Mouse (Mus musculus) bone marrow macrophage, adult 2 months (primary cell): ENCODE measurements around the gene Dnm1. TPM values are rescaled to one million over a fixed set of nuclear protein-coding genes. Genes with fewer than 3 reads are reported as not detected.

Experiments used
- H3K27ac ChIP-seq: 2 replicates; pipeline ENCODE4 v1.5.1; 2012; ENCODE audit warnings: low read depth, low read length; ENCODE audit not compliant: insufficient read depth
- H3K4me1 ChIP-seq: 2 replicates; pipeline ENCODE4 v1.6.1; 2012; ENCODE audit warnings: low read length; ENCODE audit not compliant: control insufficient read depth, insufficient read depth
- H3K4me3 ChIP-seq: 2 replicates; pipeline ENCODE4 v1.5.1; 2012; ENCODE audit warnings: mild to moderate bottlenecking, low read length, moderate library complexity; ENCODE audit not compliant: insufficient read depth
- CTCF ChIP-seq: IDR thresholded peaks from 2 replicates; pipeline ENCODE4 v1.5.1; 2012; ENCODE audit warnings: low read depth, mild to moderate bottlenecking, low read length, moderate library complexity
- POLR2A ChIP-seq: IDR thresholded peaks from 2 replicates; pipeline ENCODE4 v1.6.1; 2012; ENCODE audit warnings: mild to moderate bottlenecking, low read depth, low read length, borderline replicate concordance
- polyA plus RNA-seq: library from polyadenylated mRNA; stranded (reverse); fragments of >200 nt; gene quantifications from 2 replicates; pipeline ENCODE4 v1.2.4, GENCODE M21; 2012; ENCODE audit not compliant: missing spikeins, insufficient read depth, insufficient read length

Dnm1 gene
- polyA plus RNA-seq, 1 experiment, result 0.66 TPM

DNA sequence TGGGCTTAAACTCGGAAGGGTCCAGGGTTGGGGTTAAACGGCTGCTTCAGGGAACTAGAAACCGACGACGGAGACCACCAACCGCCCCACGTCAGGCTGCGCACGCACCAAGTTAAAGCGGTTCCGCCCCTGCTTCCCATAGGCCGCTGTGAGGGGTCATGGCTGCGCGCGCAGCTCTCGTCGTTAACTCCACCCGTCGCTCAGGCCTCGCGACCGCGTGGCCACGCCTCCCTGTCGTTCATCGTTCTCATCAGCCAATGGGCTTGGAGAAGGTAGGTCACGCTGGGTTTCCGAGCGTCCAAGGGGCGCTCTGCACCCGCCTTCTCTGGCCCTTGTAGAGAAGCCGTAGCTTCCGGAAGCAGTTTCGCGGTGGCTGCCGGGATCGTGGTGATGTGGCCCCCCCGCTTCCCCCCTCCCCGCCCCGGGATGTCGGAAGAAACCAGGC, 65.2 kb downstream of the Dnm1 start, which contains the start of gene Swi5:
Gene Swi5, minus strand, starts transcription at position 153 of the 445 bp plus-strand sequence.
- Histone ChIP-seq H3K4me3 (peak within 1 kb of the TSS; percentile 93), H3K4me1 (peaks cover 10% of the 10 kb centered on the region), H3K27ac (peak within 1 kb of the TSS; percentile 49)
- TF ChIP-seq CTCF (no peak), POLR2A (0 out of 2 replicates have a peak, but pooled peaks have one; percentile 16)

DNA sequence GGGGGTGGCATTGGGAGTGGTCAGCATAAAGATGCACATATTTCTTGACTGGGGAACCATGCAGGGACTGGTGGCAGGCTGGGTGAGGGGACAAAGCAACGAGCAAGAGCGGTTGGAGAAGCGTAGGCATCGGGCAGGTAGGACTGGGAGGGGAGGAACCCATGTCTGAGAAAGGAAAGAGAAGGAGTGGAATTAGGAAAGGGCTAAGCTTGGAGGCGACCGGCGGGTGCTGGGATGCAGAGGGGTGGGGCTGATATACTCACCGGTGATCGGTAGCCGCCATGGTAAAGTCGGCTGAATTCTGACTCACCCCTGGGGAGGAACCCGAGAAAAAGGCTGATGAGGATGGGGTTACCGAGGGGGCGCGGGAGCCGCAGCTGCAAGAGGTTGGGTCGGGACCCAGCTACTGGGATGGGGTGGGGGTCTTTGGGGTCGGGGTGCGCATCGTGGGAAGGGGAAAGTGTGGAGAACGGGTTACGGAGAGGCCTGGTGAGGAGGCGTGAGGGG, 65.8 kb downstream of the Dnm1 start, which contains the start of gene Golga2:
Gene Golga2, plus strand, starts transcription at position 51 of the 507 bp plus-strand sequence.
- Histone ChIP-seq H3K4me1 (peaks cover 10% of the 10 kb centered on the region), H3K27ac (peak within 1 kb of the TSS; percentile 49), H3K4me3 (peak within 1 kb of the TSS; percentile 93)
- no peak for TF ChIP-seq CTCF
- no peak for TF ChIP-seq POLR2A

DNA sequence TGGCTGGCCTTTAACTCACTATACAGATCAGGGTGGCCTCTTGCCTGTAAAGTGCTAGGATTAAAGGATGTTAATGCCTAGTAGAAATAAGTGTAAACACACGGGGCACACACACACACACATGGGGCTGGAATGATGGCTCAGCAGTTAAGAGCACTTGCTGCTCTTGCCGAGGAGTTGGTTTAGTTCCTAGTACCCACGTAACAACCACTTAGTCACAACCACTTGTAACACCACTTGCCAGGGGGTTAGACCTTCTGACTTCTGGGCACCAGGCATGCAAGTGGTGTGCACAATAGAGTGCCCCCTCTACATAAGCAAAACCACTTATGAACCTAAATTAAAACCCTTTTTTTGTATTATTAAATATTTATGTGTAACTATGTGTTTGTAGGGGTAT, 69.2 kb downstream of the Dnm1 start:
- H3K4me3 ChIP-seq, result no peak overlapping the region
- H3K27ac ChIP-seq, result no peak overlapping the region
- no peak for TF ChIP-seq CTCF
- TF ChIP-seq POLR2A, result no peak
- H3K4me1 ChIP-seq, result peaks cover 17% of the 10 kb centered on the region

DNA sequence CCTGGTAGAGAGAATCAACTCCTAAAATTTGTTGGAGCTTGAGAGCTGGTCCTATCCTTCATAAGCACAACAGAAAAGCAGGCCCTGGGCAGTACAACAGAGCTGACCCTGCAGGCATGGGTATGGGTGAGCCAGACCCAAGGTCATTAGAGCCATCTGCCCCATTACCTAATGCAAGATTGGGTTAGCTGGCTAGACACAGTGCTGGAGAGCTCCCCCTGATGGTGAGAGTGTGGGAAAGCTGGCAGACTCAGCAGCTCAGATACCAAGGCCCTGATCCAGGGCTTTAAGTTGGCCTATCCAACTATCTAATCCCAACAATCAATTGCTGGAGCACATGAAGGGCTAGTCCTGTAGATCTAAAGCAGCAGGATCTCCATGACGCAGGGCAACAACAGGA, 70.4 kb downstream of the Dnm1 start:
- TF ChIP-seq POLR2A, result no peak
- peak; percentile 56 for TF ChIP-seq CTCF
- Histone ChIP-seq H3K4me3 (no peak overlapping the region), H3K27ac (no peak overlapping the region), H3K4me1 (peaks cover 17% of the 10 kb centered on the region)

DNA sequence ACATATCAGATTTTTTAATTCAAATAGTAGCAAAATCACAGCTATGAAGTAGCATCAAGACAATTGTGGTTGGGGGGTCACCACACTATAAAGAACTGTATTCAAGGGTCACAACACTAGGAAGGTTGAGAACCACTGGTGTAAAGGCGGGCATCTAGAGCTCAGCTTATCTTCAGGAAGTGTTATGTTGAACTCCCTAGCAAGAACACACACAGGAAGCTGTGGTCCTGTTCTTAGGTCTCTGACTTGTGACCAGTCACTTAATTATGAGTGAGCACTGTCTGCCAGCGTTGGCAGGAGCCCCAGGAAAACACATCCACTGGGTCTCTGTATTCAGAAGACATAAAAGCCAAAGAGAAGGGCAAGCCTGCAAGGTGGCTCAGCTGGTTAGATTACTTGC, 70.8 kb downstream of the Dnm1 start:
- no peak for TF ChIP-seq CTCF
- TF ChIP-seq POLR2A, result no peak
- peaks cover 17% of the 10 kb centered on the region for H3K4me1 ChIP-seq
- no peak overlapping the region for H3K27ac ChIP-seq
- H3K4me3 ChIP-seq, result no peak overlapping the region

DNA sequence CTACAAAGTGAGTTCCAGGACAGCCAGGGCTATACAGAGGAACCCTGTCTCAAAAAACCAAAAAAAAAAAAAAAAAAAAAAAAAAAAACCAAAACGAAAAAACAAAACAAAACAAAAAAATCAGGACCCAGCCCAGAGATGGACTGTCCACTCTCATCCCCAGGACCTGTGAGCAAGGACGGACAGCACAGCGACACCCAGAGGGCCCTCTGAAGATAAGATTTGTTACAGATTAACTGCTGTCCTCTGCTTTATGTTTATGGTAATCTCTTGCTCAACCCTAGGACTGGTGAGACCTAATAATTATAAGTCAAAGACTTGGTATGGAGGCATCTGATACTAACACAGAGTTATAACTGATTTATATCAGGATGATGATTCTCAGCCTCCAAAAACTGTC, 77.3 kb downstream of the Dnm1 start:
- H3K27ac ChIP-seq, result no peak overlapping the region
- no peak for TF ChIP-seq POLR2A
- no peak for TF ChIP-seq CTCF
- H3K4me1 ChIP-seq, result peaks cover 6% of the 10 kb centered on the region; the same call in 1 of the 2 replicates
- no peak overlapping the region for H3K4me3 ChIP-seq

DNA sequence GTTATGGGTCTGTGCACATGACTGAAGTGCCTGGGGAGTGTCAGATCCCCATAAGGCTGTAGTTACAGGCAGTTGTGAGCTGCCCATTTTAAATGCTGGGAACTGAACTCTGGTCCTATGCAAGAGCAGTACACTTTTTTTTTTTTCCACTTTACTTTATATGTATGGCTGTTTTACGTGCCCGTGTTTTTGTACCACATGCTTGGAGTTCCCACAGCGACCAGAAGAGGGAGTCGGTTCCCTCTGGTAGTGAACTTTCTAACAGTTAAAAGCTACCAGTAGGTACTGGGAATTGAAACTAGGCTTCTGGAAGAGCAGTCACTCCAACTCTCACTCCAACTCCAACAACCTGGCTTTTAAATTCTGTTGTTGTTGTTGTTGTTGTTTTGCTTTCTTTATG, 92.5 kb downstream of the Dnm1 start:
- H3K4me3 ChIP-seq, result no peak overlapping the region
- TF ChIP-seq POLR2A (no peak), CTCF (no peak)
- H3K4me1 ChIP-seq, result peaks cover 9% of the 10 kb centered on the region
- no peak overlapping the region for H3K27ac ChIP-seq

DNA sequence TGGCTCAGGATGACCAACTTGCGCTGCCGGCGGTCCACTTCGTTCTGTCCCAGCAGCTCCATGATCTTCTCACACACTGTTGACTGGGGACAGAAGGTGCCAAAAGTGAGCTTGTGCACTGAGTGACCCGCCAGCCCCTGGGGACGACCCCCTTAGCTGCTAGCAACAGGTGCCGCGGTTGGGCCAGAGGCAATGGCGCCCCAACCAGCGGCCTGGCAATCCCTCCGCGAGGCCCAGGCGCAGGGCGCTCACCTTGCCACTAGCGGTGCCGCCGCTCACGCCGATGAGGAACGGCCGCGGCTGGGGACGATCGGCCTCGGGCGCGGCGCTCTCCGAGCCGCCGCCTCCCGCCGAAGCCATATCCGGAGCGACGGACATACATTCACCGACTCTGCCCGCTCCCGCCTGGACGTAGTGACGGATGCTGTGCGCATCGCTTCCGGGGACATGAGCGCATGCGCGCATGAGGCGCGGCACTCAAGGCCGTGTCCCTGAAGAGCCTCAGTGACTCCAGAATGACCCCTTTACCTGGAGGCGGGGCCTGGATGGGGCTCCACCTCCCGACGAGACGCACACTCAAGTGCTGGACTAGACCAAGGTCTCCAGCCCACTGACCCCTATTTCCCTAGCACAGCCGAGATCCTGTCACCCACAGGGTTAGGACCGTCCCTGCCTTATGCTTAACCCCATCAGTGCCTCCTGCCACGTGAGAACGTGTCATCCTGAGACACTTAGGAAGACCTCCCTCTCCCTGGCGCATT, 93.3 kb downstream of the Dnm1 start, which contains the start of gene Uck1:
Gene Uck1, minus strand, starts transcription at position 503 of the 761 bp plus-strand sequence.
- Histone ChIP-seq H3K4me1 (peaks cover 9% of the 10 kb centered on the region), H3K4me3 (peak within 1 kb of the TSS; percentile 73), H3K27ac (no peak within 1 kb of the TSS)
- TF ChIP-seq POLR2A (peak; percentile 26; the same call in 1 of the 2 replicates), CTCF (no peak)

DNA sequence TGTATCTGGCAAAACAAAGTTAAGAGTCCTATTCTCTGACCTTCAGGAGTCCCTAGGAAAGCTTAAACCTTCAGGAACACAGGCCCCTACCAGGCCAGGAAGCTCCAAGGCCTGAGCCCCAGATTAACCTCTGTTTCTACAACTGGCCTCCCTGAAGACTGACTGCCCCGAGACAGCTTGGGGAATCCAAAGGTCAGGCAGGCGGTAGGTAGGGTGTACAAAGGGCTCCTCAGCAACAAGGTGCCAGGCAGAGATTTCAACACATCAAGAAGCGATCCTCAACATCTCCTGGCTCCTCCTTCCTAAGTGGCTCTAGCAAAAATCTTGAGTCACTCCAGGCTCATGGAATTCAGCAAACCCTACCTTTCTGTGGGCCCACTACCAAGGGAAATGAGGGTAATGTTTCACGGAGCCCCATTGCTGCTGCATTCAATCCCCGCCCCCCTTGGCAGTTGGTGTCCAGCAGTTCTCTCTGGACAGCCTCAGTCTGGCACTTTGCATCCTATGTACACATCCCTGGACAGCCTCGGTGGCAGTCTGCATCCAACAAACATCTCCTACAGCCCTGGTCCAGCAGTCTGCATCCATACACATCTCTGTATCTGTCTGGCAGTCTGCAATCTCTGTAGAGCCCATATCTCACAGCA, 94.1 kb downstream of the Dnm1 start:
- Histone ChIP-seq H3K4me3 (peak overlapping the region; percentile 73), H3K27ac (no peak overlapping the region), H3K4me1 (peaks cover 9% of the 10 kb centered on the region)
- TF ChIP-seq POLR2A, result no peak
- TF ChIP-seq CTCF, result no peak

Other genes starting within 250 kb of the Dnm1 start
- 28.6 and 34.9 TPM in 2 replicates for gene Prrc2b, start 202.3 kb downstream of the Dnm1 start, polyA plus RNA-seq
- 21.1 and 23.3 TPM in 2 replicates for gene Pomt1, start 116.7 kb downstream of the Dnm1 start, polyA plus RNA-seq
- 28.7 and 32.9 TPM in 2 replicates for gene Uck1, start 93.2 kb downstream of the Dnm1 start, polyA plus RNA-seq
- 44.9 and 47.3 TPM in 2 replicates for gene Golga2, start 66.0 kb downstream of the Dnm1 start, polyA plus RNA-seq
- gene Swi5, start 65.3 kb downstream of the Dnm1 start, polyA plus RNA-seq, result 168 and 170 TPM in 2 replicates
- 101 and 103 TPM in 2 replicates for gene Ciz1, start 1.0 kb downstream of the Dnm1 start, polyA plus RNA-seq
- 53.8 and 63.3 TPM in 2 replicates for gene 1110008P14Rik, start 28.6 kb upstream of the Dnm1 start, polyA plus RNA-seq
- gene Lcn2, start 34.9 kb upstream of the Dnm1 start, polyA plus RNA-seq, result 2.1 and 2.4 TPM in 2 replicates
- gene Ptges2, start 42.6 kb upstream of the Dnm1 start, polyA plus RNA-seq, result 7.4 and 7.9 TPM in 2 replicates
- 5.5 and 6.0 TPM in 2 replicates for gene Naif1, start 97.1 kb upstream of the Dnm1 start, polyA plus RNA-seq
- gene Slc25a25, start 98.1 kb upstream of the Dnm1 start, polyA plus RNA-seq, result 4.8 and 6.9 TPM in 2 replicates
- gene Fam102a, start 182.0 kb upstream of the Dnm1 start, polyA plus RNA-seq, result 4.7 and 5.3 TPM in 2 replicates
- gene Dpm2, start 217.5 kb upstream of the Dnm1 start, polyA plus RNA-seq, result 55.6 and 68.0 TPM in 2 replicates
- not detected in 2 replicates for gene Pip5kl1, start 221.5 kb upstream of the Dnm1 start, polyA plus RNA-seq
- not detected in 2 replicates for gene 9430097D07Rik, start 222.3 kb upstream of the Dnm1 start, polyA plus RNA-seq
- gene St6galnac4, start 233.8 kb upstream of the Dnm1 start, polyA plus RNA-seq, result 22.0 and 26.9 TPM in 2 replicates
- 30.7 and 35.3 TPM in 2 replicates for gene St6galnac6, start 246.4 kb upstream of the Dnm1 start, polyA plus RNA-seq